Mouse (Mus musculus) adipocyte (in vitro differentiated cells): ENCODE results near the gene Pdss2.

Source experiments
- DNase-seq: peaks from one replicate; pipeline ENCODE4 v3.0.0-alpha.2; 2016; ENCODE audit warnings: low spot score

The Pdss2 gene

DNA sequence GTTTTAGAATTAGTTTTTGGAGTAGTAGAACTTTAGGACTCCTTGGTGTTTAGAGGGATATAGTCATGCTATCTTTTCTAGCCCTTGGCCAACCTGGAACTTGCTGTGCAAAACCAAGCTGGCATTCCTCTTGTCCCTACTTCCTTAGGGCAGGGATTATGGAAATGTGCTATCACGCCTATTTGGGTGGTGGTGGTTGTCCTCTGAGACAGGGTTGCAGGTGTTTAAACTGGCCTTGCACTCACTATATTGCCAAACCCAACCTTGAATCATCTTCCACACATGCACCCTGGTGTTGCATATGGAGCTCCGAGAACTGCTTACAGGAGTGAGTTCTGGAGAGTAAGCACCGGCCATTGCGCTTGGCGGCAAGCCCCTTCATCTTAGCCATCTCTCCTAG is 260.7 kb downstream of the Pdss2 start:
- no peak for DNase-seq

DNA sequence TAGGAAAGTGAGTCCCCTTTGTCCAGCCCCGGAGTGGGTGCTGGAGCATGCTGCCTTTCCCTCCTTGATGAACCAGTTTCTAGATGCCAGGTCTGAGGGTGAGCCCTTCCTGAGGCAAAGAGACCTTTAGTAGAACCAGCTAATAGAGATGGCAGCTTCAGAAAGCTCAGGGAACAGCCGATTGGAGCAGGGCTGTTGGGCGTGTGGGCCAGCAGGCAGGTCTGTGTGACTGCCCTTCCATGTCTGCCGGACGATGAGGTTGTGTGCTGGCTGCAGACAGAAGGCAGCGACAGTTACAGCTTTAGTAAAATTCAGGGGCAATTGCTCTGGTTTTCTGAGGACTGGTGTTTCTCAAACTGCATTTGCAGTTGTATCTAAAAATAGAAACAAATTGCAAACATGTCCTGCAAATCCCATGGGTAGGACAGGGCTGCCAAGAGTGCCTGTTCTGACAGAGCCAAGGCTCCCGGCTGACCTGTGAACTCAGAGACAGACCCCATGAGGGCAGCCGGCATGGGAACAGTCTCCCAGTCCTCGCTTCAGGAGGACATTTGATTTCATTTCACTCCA is 262.2 kb downstream of the Pdss2 start:
- peak; percentile 90 for DNase-seq

DNA sequence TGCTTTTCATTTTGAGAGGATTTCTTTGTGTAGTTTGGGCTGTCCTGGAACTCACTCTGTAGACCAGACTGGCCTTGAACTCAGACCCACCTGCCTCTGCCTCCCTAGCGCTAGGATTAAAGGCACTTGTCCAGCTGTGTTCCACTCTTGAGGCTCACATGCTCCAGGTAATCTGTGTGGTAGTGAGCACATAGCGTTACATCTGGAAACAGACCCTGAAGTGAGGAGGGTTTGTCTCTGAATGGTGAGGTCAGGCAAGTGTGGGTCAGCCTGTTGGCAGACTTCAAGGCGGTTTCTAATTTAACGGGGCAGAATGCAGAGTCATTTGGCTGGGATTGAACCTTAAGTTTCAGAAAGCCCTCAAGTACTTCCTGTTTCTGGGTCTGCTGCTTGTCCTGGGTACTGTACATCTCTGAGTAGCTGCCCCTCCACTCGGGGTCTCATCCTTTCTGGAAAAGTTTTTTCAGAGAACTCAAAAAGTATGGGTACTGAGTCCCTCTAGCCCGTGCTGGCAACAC is 264.5 kb downstream of the Pdss2 start:
- no peak for DNase-seq

DNA sequence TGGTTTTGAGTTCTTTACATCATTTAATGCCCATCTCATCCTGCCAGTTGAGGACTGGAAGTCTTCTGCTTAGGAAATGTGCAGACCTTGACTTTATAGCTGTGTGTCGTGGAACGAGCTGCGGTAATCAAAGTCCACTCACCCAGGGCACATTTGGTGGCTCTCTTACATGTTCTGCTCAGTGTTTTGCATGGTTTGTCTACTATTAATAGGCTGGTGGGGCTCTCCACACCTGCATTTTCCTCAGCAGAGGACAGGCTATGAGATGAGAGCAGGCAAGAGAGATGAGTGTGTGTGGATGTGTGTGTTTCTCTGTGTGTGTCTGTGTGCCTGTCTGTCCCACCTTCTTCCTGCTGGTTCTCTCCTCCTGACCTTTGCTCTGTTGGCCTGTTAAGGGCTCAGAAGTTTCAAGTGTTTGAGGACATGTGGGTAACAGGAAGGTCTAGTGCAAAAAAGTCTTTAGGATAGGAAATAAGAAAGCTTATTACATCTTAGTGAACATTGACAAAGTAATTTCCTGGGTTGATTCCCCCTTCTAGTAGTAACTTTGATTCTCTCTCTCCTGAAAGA is 266.2 kb downstream of the Pdss2 start:
- DNase-seq, result no peak

DNA sequence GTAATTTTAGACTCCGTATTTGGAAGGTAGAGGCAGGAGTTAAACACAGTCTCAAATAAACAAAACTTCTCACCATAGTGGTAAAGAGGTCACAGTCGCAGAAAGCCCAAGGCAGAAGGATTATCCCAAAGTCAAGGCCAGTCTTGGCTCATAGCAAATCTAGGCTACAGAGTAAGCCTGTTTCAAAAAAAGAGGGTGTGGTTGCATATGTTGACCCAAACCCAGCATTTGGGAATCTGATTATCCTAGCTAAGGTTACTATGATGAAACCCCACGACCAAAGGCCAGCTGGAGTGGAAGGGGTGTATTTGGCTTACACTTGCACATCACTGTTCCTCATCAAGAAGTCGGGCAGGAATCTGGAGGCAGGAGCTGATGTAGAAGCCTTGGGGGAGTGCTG is 267.0 kb downstream of the Pdss2 start:
- DNase-seq, result peak; percentile 42

DNA sequence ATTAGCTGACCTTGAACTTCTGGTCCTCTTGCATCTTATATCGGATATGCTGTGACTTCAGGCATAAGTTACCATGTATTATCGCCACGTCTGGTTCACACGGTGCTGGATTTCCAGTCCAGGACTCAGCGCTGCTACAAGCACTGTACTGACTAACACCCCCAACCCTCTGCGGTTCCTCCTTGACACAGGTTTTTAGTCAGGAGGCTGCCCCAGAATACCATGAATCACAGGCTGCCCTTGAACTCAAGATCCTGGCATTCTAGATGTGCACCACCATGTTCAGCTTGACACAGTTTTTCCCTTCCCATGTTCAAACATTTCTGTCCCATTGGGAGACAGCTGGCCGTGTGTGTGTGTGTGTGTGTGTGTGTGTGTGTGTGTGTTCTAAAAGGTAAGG is 267.9 kb downstream of the Pdss2 start:
- DNase-seq, result no peak

DNA sequence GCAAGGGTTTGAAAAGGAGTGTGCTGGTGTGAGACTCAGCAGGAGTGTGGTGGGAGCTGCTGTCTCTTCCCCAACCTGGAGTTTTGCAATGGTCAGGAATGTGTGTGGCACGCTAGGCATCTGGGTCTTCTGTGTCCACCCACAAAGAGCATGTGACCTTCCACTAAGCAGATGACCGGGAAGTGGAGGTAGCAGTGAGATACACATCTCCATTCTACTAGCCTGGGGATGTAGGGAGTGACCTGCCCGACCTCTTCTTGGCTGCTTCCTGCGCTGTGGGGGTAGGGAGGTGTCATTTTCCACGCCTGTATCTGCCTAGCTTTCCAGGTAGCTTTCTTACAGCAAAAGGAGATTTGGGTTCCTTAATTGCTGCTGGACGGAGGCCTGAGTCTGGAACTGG is 268.3 kb downstream of the Pdss2 start:
- no peak for DNase-seq

DNA sequence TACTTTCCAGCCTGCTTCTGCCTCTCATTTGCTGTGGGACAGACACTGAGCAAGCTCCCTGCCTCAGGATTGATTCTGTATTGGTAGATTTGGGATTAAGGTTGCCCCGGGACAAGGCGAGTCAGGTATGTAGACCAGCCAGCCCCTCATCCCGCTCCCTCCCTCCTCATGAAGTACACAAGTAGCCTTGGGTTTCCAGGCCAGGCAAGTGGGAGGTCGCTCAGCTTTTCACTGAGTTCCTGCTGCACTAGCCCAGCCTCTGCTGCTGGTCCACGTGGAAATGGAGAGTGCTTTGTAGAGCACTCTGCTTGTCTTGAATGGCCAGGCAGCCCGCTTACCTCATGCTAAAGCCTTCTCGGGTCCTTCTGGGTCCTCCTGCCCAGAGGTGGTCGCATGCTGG is 268.7 kb downstream of the Pdss2 start:
- DNase-seq, result no peak

DNA sequence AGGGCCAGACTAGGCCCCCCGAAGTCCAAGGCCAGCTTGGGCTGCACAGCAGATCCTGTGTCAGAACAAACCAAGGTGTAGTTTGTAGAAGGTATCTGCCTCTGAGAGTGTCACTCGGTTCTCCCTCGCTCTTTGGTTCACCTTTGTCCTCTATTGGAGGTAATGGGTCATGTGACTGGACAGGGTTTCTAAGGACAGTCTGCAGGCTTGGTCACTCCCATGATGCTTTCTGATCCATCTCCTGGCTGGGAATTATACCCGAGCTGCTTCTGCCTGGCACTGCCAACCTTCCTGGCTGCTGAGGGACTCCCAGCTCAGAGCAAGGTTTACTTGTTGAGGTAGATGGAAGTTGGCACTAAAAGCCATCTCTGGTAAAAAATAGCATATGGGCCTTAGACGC is 269.6 kb downstream of the Pdss2 start:
- no peak for DNase-seq

DNA sequence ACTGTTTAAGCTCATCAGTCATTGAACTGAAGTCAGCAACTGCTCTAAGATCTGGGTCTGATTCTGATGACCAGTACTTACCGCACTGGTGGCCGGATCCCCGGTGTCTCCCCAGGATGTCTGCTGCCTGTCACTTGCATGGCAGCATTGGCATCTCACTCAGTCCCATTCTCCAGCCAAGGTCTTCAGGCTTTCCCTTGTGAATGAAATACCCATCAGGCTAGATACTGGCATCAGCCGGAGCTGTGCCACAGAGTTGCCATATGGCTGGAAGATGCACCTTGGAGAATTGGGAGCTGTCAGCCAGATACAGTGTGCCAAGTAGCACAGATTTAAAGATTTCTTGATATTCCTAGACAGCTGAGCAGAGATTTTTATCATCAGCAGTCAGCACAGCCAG is 281.3 kb downstream of the Pdss2 start:
- DNase-seq, result no peak

DNA sequence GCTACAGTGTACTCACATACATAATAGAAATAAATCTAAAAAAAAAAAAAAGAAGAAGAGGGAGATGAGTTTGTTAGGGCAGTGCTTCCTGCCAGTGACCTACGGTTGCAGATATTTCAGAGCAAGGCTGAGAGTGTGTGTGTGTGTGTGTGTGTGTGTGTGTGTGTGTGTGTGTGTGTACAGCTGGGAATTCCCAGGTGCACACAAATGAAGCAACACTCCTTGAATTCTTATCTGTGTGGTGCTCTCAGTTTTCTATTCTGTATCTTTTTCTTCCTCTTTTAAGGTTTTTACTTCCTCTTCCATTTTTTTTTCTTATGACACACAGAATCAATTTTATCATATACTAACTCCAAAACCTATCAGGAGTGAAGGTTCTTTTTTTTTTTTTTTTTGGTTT is 283.0 kb downstream of the Pdss2 start:
- DNase-seq, result no peak

DNA sequence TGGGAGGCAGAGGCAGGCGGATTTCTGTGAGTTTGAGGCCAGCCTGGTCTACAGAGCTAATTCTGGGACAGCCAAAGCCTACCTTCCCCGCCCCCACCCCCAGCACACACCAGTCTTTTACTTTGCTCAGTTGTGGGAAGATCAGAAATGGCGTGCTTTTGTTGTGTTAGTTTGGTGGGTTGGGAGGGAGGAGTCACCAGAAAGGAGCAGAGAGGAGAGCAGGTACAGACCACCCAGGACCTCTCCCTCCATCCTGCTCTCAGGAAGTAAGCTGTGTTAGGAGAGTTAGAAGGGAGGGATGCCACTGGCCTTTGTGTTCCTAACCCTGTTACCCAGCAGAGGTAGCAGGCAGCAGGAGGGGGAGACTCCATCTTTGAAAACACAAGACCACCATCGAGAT is 285.8 kb downstream of the Pdss2 start:
- no peak for DNase-seq

DNA sequence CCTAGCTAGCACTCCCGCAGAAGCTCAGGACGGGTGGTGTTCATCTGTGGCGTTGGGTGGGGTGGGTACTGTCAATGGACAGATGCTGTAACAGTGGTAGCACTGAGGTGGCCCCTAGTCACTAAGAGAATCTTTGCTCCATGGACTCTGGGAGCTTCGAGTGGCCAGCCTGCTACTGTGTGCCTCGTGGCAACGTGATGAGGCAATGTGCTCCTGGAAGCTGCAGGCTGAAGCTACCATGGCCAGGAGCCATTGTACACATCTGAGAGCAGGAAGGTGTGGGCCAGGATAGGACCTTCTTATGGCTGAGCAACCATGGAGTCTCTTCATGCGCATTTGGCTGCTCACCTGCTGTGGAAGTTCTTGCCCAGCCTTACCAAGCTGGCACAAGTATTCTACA is 287.9 kb downstream of the Pdss2 start:
- DNase-seq, result no peak

DNA sequence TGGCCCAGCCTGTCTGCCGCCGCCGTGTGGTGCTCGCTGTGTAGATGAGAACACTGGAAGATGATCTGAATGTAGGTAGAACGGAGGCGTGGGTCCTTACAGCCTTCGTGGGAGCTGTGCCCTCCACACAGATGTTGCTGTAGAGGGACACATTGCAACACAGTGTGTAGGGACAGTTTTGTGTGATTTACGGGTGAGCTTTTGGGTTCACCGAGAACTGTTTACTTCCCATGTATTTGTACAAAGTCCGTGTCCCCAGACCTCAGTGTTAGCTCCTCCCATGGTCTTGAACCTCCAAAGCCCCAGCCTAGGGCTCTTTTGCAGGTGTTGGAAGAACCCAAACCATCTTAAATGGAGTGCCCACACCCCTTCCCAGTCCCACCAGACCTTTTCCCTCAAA is 291.7 kb downstream of the Pdss2 start:
- no peak for DNase-seq
